Mouse (Mus musculus) monocyte, adult 2 months (primary cell): ENCODE data around the gene Raver2.

ENCODE experiments used
- DNase-seq, 2 experiments: peaks; one replicate each; pipeline ENCODE4 v3.0.0; 2022; ENCODE audit warnings: low spot score in 2 of 2, low read depth in 1 of 2

The Raver2 gene

GRCm38 (mm10) chr4:101172738-101173137 is 104.0 kb downstream of the Raver2 start:
- peak; percentile 35 to 36 for DNase-seq

DNA sequence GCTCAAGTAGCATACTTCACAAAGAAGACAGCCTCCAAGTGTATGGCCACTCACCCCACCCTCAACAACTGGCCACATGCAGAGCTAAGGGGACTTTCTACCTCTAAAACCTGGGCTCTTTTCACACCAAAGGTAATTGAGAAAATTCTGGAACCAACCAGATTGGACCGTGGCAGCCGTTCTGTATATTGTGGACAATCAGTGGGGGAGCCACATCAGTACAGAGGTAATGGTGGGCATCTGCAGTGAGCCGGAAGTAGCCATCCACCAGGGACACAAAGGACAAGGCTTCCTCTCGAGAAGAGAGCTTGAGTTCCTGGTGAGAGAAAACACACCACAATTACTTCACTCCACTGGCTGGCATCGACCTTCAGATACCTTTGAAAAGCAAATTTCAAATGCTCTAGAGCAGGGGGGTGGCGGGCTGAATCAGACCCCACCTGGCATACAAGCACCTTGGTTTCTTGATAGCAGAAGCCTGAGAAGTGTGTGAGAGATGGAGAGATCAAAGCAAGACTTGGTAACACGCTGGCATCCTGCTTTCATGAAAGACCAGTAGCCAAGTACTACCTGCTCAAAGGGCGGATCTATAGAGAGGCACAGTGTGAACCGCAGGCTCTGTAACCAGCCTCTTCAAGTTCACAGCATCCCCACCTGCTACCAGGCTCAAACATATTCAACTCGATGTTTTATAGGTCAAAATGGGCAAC is 106.3 kb downstream of the Raver2 start:
- DNase-seq: no peak

GRCm38 (mm10) chr4:101176123-101176522 is 107.3 kb downstream of the Raver2 start:
- DNase-seq: no peak

DNA sequence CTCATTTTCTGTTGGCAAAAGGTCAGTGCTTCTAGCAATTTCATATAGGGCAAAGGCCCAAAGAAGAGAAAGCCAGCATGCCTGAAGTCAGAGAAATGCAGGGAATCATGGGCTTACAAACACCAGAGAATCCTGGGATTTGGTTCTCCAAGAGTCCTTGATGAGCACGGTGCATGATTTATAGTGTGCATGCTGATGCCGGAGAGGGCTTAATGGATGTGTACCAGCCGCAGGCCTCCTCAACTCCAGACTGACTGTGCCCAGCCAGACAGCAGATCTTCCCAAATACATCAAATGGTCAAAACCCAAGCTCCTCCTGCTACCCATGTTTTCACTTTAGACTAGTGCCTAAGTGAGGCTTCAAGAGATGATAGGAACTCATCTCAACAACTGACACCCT is 109.0 kb downstream of the Raver2 start:
- DNase-seq: no peak

DNA sequence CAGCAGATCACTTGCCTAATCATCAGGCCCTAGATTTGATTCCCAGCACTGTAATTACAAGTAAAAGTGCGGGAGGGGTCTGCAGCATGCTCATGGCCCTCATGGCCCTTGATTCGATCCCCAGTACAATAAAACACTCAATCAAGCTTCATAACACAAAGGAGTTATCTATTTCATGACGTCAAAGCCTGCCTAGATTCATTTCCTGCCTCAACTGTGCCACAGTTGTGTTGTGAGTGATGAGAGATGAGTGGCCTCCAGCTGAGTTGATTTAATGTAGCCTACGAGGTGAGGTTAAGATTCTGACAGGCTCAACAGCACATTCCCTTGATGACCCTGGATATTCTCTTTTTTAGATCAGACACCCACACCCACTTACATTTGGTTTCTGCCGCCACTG is 110.3 kb downstream of the Raver2 start:
- DNase-seq: no peak

GRCm38 (mm10) chr4:101179836-101180235 is 111.1 kb downstream of the Raver2 start:
- no peak for DNase-seq

DNA sequence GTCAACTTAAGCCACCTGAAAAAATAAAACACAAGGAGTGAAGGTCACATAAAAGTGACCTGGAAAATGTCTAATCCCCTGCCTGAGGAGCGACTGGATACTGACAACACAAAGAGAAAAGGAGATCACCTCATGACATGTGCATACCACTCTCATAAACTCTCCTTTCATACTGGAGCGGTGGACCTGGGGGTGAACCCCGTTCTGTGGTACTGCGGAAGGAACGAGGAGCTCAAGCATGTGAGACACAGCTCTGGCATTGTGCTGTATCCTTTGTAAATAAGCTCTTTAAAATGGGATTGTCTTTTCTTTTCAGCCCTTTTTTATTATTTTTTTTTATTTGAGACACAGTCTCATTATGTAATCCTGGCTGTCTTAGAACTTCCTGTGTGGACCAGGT is 111.9 kb downstream of the Raver2 start:
- DNase-seq: no peak

DNA sequence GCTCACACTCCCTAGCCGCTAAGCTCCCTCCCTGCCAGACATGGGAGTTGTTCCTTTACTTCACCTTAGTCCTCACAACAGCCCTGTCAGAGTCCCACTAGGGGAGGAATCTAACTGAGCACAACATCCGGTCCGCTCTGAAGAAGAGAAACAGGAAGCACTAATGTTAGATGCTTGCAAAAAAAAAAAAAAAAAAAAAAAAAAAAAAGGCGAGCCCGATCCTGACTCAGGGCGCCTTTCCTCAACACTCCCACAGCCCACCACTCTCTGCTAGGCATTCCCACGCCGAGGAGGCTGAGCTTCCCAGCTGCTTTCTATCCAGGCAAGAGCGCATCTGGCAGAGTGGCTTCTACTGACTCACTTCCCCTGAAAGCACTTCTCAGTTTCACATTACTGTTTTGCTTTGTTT is 113.8 kb downstream of the Raver2 start:
- DNase-seq: peak in 1 of 2 experiments; percentile 9

GRCm38 (mm10) chr4:101185216-101185615 is 116.4 kb downstream of the Raver2 start:
- no peak for DNase-seq

DNA sequence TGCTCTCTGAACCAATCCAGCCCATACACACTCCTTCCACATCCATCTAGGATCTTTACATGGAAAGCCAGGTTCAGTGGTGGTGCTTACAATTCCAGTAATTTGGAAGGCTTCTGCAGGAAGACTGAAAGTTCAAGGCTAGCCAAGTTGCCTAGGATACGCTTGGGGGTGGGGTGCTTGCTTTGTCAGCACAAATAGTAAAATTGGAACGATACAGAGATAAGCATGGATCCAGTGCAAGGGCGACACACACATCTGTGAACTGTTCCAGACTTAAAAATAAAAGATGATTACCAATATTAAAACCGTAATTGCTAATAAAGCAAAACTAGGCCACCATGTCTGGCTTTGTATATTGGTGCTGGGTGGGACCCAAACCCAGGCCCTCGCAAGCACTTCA is 117.8 kb downstream of the Raver2 start:
- no peak for DNase-seq

- DNase-seq: no peak
Observed at GRCm38 (mm10) chr4:101187381-101187780, 118.6 kb downstream of the Raver2 start.

DNA sequence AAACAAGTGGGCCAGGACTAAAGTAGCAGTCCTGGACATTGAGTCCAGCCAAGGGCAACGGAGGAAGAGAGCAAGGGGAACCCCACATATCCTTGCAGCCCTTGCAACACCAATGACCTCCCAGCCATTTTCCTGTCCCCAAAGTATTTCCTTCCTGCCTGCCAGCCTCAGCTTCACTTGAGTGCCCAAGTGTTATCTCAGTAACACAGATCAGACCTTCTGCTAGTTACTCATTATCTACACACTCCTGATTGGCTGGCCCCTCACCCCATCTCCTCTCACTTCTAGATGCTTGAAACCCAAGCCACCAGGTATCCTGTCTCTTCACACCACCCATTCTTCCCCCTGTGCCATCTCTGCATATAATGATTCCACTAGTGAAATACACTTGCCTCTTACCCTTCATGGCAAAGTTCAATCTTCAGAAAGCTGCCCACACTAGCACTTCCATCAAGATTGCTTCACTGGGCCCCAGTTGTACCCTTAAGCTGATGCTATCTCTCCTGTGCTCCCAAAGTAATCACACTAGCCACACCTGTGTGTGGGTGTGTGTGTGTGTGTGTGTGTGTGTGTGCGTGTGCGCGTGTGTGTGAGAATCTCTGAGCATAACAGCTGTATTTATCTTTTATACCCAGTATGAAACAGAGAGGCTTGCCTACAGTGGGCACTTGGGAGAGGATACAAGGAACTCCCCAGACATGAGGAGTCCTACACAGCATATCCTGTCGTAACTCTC is 123.6 kb downstream of the Raver2 start:
- DNase-seq: no peak

DNA sequence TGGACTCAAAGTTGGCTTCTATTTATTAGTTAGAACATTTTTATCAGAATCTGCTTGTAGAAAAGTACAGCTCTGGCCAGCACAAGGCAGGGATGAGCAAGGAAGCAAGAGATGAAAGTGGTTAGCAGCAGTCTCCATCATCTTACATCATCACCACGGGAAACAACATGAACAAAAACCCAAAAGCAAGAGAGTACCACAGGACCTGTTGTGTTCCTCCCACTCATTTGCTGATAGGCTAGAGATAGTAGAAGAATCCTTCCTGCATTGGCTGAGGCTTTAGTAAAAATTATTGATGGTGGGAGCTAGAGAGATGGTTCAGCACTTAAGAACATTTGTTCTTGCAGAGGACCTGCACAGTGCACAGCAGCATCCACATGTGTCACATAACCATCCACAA is 125.4 kb downstream of the Raver2 start:
- no peak for DNase-seq

GRCm38 (mm10) chr4:101196407-101196806 is 127.6 kb downstream of the Raver2 start:
- DNase-seq: no peak

- DNase-seq: no peak
Observed at GRCm38 (mm10) chr4:101197421-101198170, 128.8 kb downstream of the Raver2 start.

DNA sequence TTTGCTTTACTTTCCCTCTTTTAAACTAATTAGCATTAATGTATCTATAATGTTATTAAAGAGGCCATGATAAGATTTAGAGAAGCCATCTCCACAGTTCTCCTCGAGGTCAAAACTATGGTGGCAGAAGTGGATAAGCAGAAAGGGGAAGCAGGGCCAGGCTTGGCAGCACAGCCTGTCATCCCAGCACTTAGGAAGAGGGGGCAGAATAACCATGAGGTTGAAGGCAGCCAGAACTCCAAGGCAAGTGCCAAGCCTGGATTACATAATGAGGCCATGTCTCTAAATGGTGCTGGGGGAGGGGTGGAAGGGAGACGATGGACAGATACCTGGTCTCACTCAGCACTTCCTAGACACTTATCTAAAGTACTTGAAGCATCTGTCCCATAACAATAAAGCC is 129.6 kb downstream of the Raver2 start:
- peak in 1 of 2 experiments; percentile 13 for DNase-seq

GRCm38 (mm10) chr4:101199433-101200081 is 130.8 kb downstream of the Raver2 start:
- DNase-seq: no peak
